Mouse (Mus musculus): ENCODE measurements around the gene Phf19. TPM values are rescaled to one million over a fixed set of nuclear protein-coding genes. Genes with fewer than 3 reads are reported as not detected.

The Phf19 gene
- polyA plus RNA-seq, 1 experiment from 2014 or later: 3.1 TPM

- Histone ChIP-seq H3K4me1 (peaks cover 39% of the 10 kb centered on the region), H3K4me3 (peak overlapping the region; percentile 48), H3K9ac (peak overlapping the region; percentile 63), H3K9me3 (replicated peaks) (no peaks in the 10 kb centered on the region), H3K27ac (peak overlapping the region; percentile 83), H3K4me2 (peak overlapping the region; percentile 86), H3K27me3 (replicated peaks) (no peaks in the 10 kb centered on the region), H3K36me3 (peaks cover 38% of the 10 kb centered on the region)
- WGBS (ENCODE audit: insufficient replicate concordance): under 1% methylated on average over 34 of the region's 34 CpGs
- peak; percentile 95 for ATAC-seq
Observed at GRCm38 (mm10) chr2:34904849-34905542, 8.8 kb downstream of the Phf19 start.

- peak overlapping the region; percentile 86 for H3K4me2 ChIP-seq
- no peak for ATAC-seq
- peaks cover 39% of the 10 kb centered on the region for H3K4me1 ChIP-seq
- H3K36me3 ChIP-seq: peaks cover 38% of the 10 kb centered on the region
- H3K27me3 ChIP-seq (replicated peaks): no peaks in the 10 kb centered on the region
- peak overlapping the region; percentile 83 for H3K27ac ChIP-seq
- 56% methylated on average over 4 of the region's 4 CpGs for WGBS (ENCODE audit: insufficient replicate concordance)
- no peaks in the 10 kb centered on the region for H3K9me3 ChIP-seq (replicated peaks)
- H3K9ac ChIP-seq: peak overlapping the region; percentile 40
- no peak overlapping the region for H3K4me3 ChIP-seq
Observed at GRCm38 (mm10) chr2:34903652-34904405, 10.0 kb downstream of the Phf19 start.

- Histone ChIP-seq H3K9ac (no peak overlapping the region), H3K9me3 (replicated peaks) (no peaks in the 10 kb centered on the region), H3K36me3 (peaks cover 41% of the 10 kb centered on the region), H3K4me1 (peaks cover 40% of the 10 kb centered on the region), H3K4me2 (no peak overlapping the region), H3K27me3 (replicated peaks) (no peaks in the 10 kb centered on the region), H3K4me3 (no peak overlapping the region), H3K27ac (no peak overlapping the region)
- no peak for ATAC-seq
- 86% methylated on average over 7 of the region's 7 CpGs for WGBS (ENCODE audit: insufficient replicate concordance)
Observed at GRCm38 (mm10) chr2:34903191-34903590, 10.6 kb downstream of the Phf19 start.

GRCm38 (mm10) chr2:34902731-34903130 is 11.1 kb downstream of the Phf19 start:
- Histone ChIP-seq H3K4me2 (no peak overlapping the region), H3K36me3 (peaks cover 41% of the 10 kb centered on the region), H3K27me3 (replicated peaks) (no peaks in the 10 kb centered on the region), H3K9ac (no peak overlapping the region), H3K4me1 (peaks cover 45% of the 10 kb centered on the region), H3K27ac (no peak overlapping the region), H3K4me3 (no peak overlapping the region), H3K9me3 (replicated peaks) (no peaks in the 10 kb centered on the region)
- WGBS (ENCODE audit: insufficient replicate concordance): 86% methylated on average over 6 of the region's 6 CpGs
- ATAC-seq: no peak

DNA sequence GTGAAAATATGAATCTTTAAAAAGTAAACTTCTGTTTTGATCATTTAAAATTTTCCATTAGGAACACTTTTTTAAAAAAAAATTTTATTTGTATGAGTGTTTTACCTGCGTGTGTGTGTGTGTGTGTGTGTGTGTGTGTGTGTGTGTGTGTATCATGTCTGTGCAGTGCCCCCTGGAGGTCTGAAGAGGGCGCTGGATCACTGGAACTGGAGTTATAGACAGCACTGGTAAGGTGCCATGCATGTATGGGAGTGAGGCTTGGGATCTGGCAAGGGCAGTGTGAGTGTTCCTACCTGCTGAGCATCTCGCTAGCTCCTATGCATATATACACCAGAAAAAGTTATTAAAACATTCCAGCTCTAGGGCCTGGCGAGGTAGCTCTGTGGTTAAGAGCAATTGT is 12.1 kb downstream of the Phf19 start:
- Histone ChIP-seq H3K9me3 (replicated peaks) (no peaks in the 10 kb centered on the region), H3K9ac (no peak overlapping the region), H3K27ac (no peak overlapping the region), H3K4me2 (no peak overlapping the region), H3K27me3 (replicated peaks) (no peaks in the 10 kb centered on the region), H3K36me3 (peaks cover 47% of the 10 kb centered on the region), H3K4me3 (no peak overlapping the region), H3K4me1 (peaks cover 41% of the 10 kb centered on the region)
- 68% methylated on average over 4 of the region's 4 CpGs for WGBS (ENCODE audit: insufficient replicate concordance)
- ATAC-seq: no peak

GRCm38 (mm10) chr2:34900412-34900811 is 13.4 kb downstream of the Phf19 start:
- Histone ChIP-seq H3K36me3 (peaks cover 55% of the 10 kb centered on the region), H3K4me3 (no peak overlapping the region), H3K27ac (no peak overlapping the region), H3K9ac (no peak overlapping the region), H3K27me3 (replicated peaks) (no peaks in the 10 kb centered on the region), H3K9me3 (replicated peaks) (no peaks in the 10 kb centered on the region), H3K4me1 (peaks cover 28% of the 10 kb centered on the region), H3K4me2 (no peak overlapping the region)
- no peak for ATAC-seq
- WGBS (ENCODE audit: insufficient replicate concordance): 68% methylated on average over 1 of the region's 1 CpGs

- H3K4me3 ChIP-seq: no peak overlapping the region
- ATAC-seq: no peak
- no peak overlapping the region for H3K9ac ChIP-seq
- no peak overlapping the region for H3K4me2 ChIP-seq
- WGBS (ENCODE audit: insufficient replicate concordance): 77% methylated on average over 11 of the region's 11 CpGs
- H3K9me3 ChIP-seq (replicated peaks): no peaks in the 10 kb centered on the region
- peaks cover 55% of the 10 kb centered on the region for H3K36me3 ChIP-seq
- H3K4me1 ChIP-seq: peaks cover 25% of the 10 kb centered on the region
- no peaks in the 10 kb centered on the region for H3K27me3 ChIP-seq (replicated peaks)
- no peak overlapping the region for H3K27ac ChIP-seq
Observed at GRCm38 (mm10) chr2:34899682-34900081, 14.1 kb downstream of the Phf19 start.

- Histone ChIP-seq H3K27me3 (replicated peaks) (no peaks in the 10 kb centered on the region), H3K9me3 (replicated peaks) (no peaks in the 10 kb centered on the region), H3K4me1 (peaks cover 13% of the 10 kb centered on the region), H3K36me3 (peaks cover 49% of the 10 kb centered on the region), H3K4me3 (no peak overlapping the region), H3K4me2 (no peak overlapping the region), H3K27ac (no peak overlapping the region), H3K9ac (no peak overlapping the region)
- 19% methylated on average over 10 of the region's 10 CpGs for WGBS (ENCODE audit: insufficient replicate concordance)
- ATAC-seq: peak; percentile 35; the same call in 1 of the 2 replicates
Observed at GRCm38 (mm10) chr2:34897820-34898219, 16.0 kb downstream of the Phf19 start.

GRCm38 (mm10) chr2:34896821-34897460 is 16.9 kb downstream of the Phf19 start:
- Histone ChIP-seq H3K36me3 (peaks cover 44% of the 10 kb centered on the region), H3K4me3 (no peak overlapping the region), H3K4me2 (no peak overlapping the region), H3K9ac (no peak overlapping the region), H3K27me3 (replicated peaks) (no peaks in the 10 kb centered on the region), H3K27ac (no peak overlapping the region), H3K9me3 (replicated peaks) (no peaks in the 10 kb centered on the region), H3K4me1 (peaks cover 13% of the 10 kb centered on the region)
- WGBS (ENCODE audit: insufficient replicate concordance): 76% methylated on average over 17 of the region's 17 CpGs
- ATAC-seq: no peak

DNA sequence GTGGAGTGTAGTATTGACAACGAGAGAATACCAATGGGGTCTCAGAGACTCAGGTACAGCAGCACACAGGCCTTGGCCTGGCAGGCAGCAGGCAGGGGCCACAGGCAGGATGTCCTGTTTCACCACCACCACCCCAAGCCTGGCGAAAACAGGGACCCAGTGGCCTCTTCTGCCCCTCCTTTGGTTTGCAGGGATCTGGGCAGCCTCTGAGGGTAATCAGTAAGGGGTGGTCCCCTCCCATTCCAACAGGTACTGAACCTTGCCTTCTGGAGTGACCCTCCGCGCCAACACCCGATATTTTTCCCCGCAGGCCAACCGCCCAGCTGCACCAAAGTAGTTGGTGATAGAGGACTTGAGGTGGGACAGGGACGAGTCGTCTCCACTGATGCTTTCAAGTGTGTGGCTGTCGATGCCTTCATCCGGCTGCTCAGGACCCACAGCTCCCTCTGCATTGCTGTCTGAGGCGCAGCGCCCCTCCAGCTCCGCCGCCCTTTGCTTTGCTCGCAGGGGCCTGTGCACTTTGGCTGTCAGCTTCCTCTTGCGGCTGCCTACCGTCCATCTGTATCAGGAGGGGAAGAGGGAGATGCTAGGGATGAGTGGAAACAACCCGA is 18.2 kb downstream of the Phf19 start:
- no peak overlapping the region for H3K4me2 ChIP-seq
- WGBS (ENCODE audit: insufficient replicate concordance): 77% methylated on average over 19 of the region's 19 CpGs
- no peak overlapping the region for H3K9ac ChIP-seq
- no peaks in the 10 kb centered on the region for H3K9me3 ChIP-seq (replicated peaks)
- no peak overlapping the region for H3K27ac ChIP-seq
- ATAC-seq: no peak
- H3K27me3 ChIP-seq (replicated peaks): no peaks in the 10 kb centered on the region
- H3K4me3 ChIP-seq: no peak overlapping the region
- H3K4me1 ChIP-seq: peaks cover 13% of the 10 kb centered on the region
- H3K36me3 ChIP-seq: peaks cover 33% of the 10 kb centered on the region

DNA sequence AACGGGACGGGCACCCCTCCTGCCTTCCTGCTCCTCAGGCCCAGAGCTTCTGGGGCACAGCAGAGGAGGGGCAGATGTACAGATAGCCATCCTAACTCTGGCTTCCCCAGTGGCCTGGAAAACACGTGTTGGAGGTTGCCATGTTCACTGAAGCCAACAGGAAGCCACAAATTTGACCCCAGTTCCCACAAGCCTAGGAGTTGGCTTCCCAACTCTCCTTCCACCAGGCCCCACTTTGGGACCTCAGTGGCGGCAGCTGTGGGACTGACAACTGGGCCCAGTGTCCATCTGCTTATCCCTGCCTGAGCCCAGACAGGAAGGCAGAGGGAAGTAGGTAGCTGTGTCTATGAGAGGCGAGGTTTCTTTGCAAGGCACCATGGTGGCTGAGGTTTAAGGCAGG is 19.9 kb downstream of the Phf19 start:
- no peak for ATAC-seq
- Histone ChIP-seq H3K4me2 (no peak overlapping the region), H3K4me1 (peaks cover 13% of the 10 kb centered on the region), H3K27me3 (replicated peaks) (0 out of 2 replicates have a peak, but pooled peaks cover 7% of the 10 kb centered on the region), H3K9me3 (replicated peaks) (no peaks in the 10 kb centered on the region), H3K27ac (no peak overlapping the region), H3K9ac (no peak overlapping the region), H3K4me3 (no peak overlapping the region), H3K36me3 (peaks cover 17% of the 10 kb centered on the region; the same call in 1 of the 2 replicates)
- WGBS (ENCODE audit: insufficient replicate concordance): 31% methylated on average over 5 of the region's 5 CpGs

DNA sequence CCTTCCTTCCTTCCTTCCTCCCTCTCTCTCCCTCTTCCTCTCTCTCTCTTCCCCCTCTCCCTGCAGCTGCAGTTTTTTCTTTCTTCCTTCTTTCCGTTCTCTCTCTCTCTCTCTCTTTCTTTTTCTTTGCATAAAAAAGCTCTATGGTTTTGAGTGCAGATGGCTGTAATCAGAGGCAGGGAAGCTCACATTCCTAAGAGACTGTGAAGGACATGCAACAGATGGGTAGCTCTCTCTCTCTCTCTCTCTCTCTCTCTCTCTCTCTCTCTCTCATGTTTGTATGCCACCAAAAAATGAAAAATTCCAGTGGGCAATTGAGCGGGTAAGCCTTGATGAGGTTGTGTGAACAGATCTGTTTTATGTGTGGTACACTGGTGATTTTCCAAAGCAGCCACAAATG is 29.6 kb downstream of the Phf19 start:
- H3K27me3 ChIP-seq (replicated peaks): peaks cover 37% of the 10 kb centered on the region
- no peak overlapping the region for H3K4me2 ChIP-seq
- H3K9me3 ChIP-seq (replicated peaks): no peaks in the 10 kb centered on the region
- H3K4me3 ChIP-seq: no peak overlapping the region
- no peaks in the 10 kb centered on the region for H3K36me3 ChIP-seq
- no peak for ATAC-seq
- no peak overlapping the region for H3K9ac ChIP-seq
- no peak overlapping the region for H3K27ac ChIP-seq
- H3K4me1 ChIP-seq: no peaks in the 10 kb centered on the region
- WGBS (ENCODE audit: insufficient replicate concordance): 56% methylated on average over 2 of the region's 2 CpGs
